Mouse (Mus musculus) mammary gland, adult 2 months (tissue): ENCODE data around the gene Olfr657. TPM values are rescaled to one million over a fixed set of nuclear protein-coding genes. Genes with fewer than 3 reads are reported as not detected.

Experiments
- polyA plus RNA-seq: library from polyadenylated mRNA; depleted of rRNA; stranded (reverse); fragments of >200 nt; gene quantifications from 2 replicates; pipeline ENCODE4 v1.2.3, GENCODE M21; 2012; ENCODE audit warnings: low replicate concordance; rRNA removed

Olfr657 gene
- polyA plus RNA-seq: not detected in 2 replicates

GRCm38 (mm10) chr7:104624494-104624893, at the start of gene Olfr657:
Gene Olfr657, plus strand, starts transcription at chr7:104624794.

GRCm38 (mm10) chr7:104577014-104577413, 47.6 kb upstream of the Olfr657 start, which contains the start of gene Olfr653:
Gene Olfr653, plus strand, starts transcription at chr7:104577314.

GRCm38 (mm10) chr7:104586725-104587124, 37.9 kb upstream of the Olfr657 start, which contains the start of gene Olfr654:
Gene Olfr654, plus strand, starts transcription at chr7:104587025.

DNA sequence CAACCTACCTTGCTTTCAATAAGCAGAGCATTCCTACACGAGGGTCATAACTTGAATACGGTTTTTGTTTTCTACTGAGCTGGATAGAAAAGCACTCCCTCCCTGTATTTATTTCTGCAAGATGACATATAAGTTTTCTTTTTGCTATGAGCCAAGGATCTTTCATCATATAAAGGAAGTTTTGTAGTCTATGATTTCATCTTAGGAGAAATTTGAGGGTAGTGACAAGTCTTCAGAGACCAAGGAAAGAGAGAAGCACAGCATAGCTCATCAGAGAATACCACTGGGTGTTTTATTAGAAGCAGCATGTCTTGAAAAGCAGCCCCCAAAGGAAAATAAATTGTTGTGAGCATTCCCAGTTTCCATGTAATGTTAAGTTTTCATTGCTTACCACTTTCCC, 22.9 kb upstream of the Olfr657 start, which contains the start of gene Olfr655:
Gene Olfr655, minus strand, starts transcription at position 101 of the 400 bp plus-strand sequence.

GRCm38 (mm10) chr7:104613655-104614054, 10.9 kb upstream of the Olfr657 start, which contains the start of gene Olfr656:
Gene Olfr656, plus strand, starts transcription at chr7:104613955.

GRCm38 (mm10) chr7:104646841-104647482, 22.4 kb downstream of the Olfr657 start, which contains the start of gene Olfr658:
Gene Olfr658, minus strand, starts transcription at chr7:104647305.

GRCm38 (mm10) chr7:104666453-104666852, 41.9 kb downstream of the Olfr657 start, which contains the start of gene Olfr659:
Gene Olfr659, plus strand, starts transcription at chr7:104666753.

GRCm38 (mm10) chr7:104686201-104686600, 61.6 kb downstream of the Olfr657 start, which contains the start of gene Olfr661:
Gene Olfr661, plus strand, starts transcription at chr7:104686501.

Other genes with a start within 250 kb of the Olfr657 start
- gene Trim30c, start 224.0 kb upstream of the Olfr657 start, polyA plus RNA-seq: 0.27 and 0.29 TPM in 2 replicates
- 5.6 and 13.5 TPM in 2 replicates for gene Trim30a, start 159.6 kb upstream of the Olfr657 start, polyA plus RNA-seq
- 2.2 and 8.1 TPM in 2 replicates for gene Trim30d, start 116.9 kb upstream of the Olfr657 start, polyA plus RNA-seq
- not detected in 2 replicates for gene Olfr651, start 74.7 kb upstream of the Olfr657 start, polyA plus RNA-seq
- not detected in 2 replicates for gene Olfr652, start 63.9 kb upstream of the Olfr657 start, polyA plus RNA-seq
- gene Olfr653, start 47.5 kb upstream of the Olfr657 start, polyA plus RNA-seq: not detected in 2 replicates
- gene Olfr654, start 37.8 kb upstream of the Olfr657 start, polyA plus RNA-seq: not detected in 2 replicates
- gene Olfr655, start 23.0 kb upstream of the Olfr657 start, polyA plus RNA-seq: not detected in 2 replicates
- not detected in 2 replicates for gene Olfr656, start 10.8 kb upstream of the Olfr657 start, polyA plus RNA-seq
- not detected in 2 replicates for gene Olfr658, start 22.5 kb downstream of the Olfr657 start, polyA plus RNA-seq
- not detected in 2 replicates for gene Olfr659, start 42.0 kb downstream of the Olfr657 start, polyA plus RNA-seq
- gene Olfr661, start 61.7 kb downstream of the Olfr657 start, polyA plus RNA-seq: not detected in 2 replicates
- not detected in 2 replicates for gene Usp17le, start 152.7 kb downstream of the Olfr657 start, polyA plus RNA-seq
- not detected in 2 replicates for gene Usp17lb, start 217.8 kb downstream of the Olfr657 start, polyA plus RNA-seq
- not detected in 2 replicates for gene Usp17la, start 232.2 kb downstream of the Olfr657 start, polyA plus RNA-seq